Mouse (Mus musculus) embryonic facial prominence, embryonic 11.5 days (tissue): ENCODE results near the gene Gm29609. TPM values are rescaled to one million over a fixed set of nuclear protein-coding genes. Genes with fewer than 3 reads are reported as not detected.

Experiments used
- ATAC-seq: fragments of 200-750 bp; cut with Nextera tagmentation; replicated peaks from 2 replicates; pipeline ENCODE4 v1.8.0; 2017; ENCODE audit warnings: low read depth; ENCODE audit not compliant: insufficient number of reproducible peaks, low FRiP score, low TSS enrichment
- DNase-seq: peaks from one replicate; pipeline ENCODE4 v3.0.0-alpha.2; 2015; ENCODE audit warnings: low spot score
- H3K27ac ChIP-seq: fragments of 300-500 bp; sonication (generic); replicated peaks from 2 replicates; pipeline ENCODE4 v1.5.1; 2014; ENCODE audit warnings: mild to moderate bottlenecking, low read depth, low read length, control low read depth
- H3K27me3 ChIP-seq: fragments of 300-500 bp; sonication (generic); 2 replicates; pipeline ENCODE4 v1.6.1; 2014; ENCODE audit warnings: mild to moderate bottlenecking, low read length, moderate library complexity, mixed read lengths; ENCODE audit not compliant: control insufficient read depth, insufficient read depth
- H3K36me3 ChIP-seq: fragments of 300-500 bp; sonication (generic); replicated peaks from 2 replicates; pipeline ENCODE4 v1.6.1; 2014; ENCODE audit warnings: low read depth, mild to moderate bottlenecking, low read length, moderate library complexity, mixed read lengths; ENCODE audit not compliant: control insufficient read depth, insufficient read depth
- H3K4me1 ChIP-seq: fragments of 300-500 bp; sonication (generic); 2 replicates; pipeline ENCODE4 v1.6.1; 2014; ENCODE audit warnings: low read length, mixed read lengths; ENCODE audit not compliant: control insufficient read depth, insufficient read depth
- H3K4me2 ChIP-seq: fragments of 300-500 bp; sonication (generic); 2 replicates; pipeline ENCODE4 v1.6.1; 2014; ENCODE audit warnings: low read depth, mild to moderate bottlenecking, control low read depth, low read length, moderate library complexity
- H3K4me3 ChIP-seq: fragments of 300-500 bp; sonication (generic); 2 replicates; pipeline ENCODE4 v1.5.1; 2014; ENCODE audit warnings: low read depth, low read length, control low read depth
- H3K9ac ChIP-seq: fragments of 300-500 bp; sonication (generic); replicated peaks from 2 replicates; pipeline ENCODE4 v1.6.1; 2014; ENCODE audit warnings: mild to moderate bottlenecking, control low read depth, low read length
- H3K9me3 ChIP-seq: fragments of 300-500 bp; sonication (generic); replicated peaks from 2 replicates; pipeline ENCODE4 v1.6.1; 2016; ENCODE audit warnings: mild to moderate bottlenecking, low read length, inconsistent platforms, mixed read lengths; ENCODE audit not compliant: control insufficient read depth
- WGBS: fragments of 180-500 bp; shearing (Covaris S2); extraction: QIAGEN DNeasy Blood & Tissue Kit; methylation state at CpG from one replicate; pipeline ENCODE4 v1.1.7; 2014; 5-methylcytosine and 5-hydroxymethylcytosine counted together
- polyA plus RNA-seq: library from polyadenylated mRNA; unstranded; fragments of >200 nt; fragmentation: Nextera tagmentation; extraction: Ambion mirVana; gene quantifications from 2 replicates; pipeline ENCODE4 v1.2.1, GENCODE M21; 2014

Gm29609 gene
- polyA plus RNA-seq, 1 experiment from 2014 or later: 1.3 TPM

DNA sequence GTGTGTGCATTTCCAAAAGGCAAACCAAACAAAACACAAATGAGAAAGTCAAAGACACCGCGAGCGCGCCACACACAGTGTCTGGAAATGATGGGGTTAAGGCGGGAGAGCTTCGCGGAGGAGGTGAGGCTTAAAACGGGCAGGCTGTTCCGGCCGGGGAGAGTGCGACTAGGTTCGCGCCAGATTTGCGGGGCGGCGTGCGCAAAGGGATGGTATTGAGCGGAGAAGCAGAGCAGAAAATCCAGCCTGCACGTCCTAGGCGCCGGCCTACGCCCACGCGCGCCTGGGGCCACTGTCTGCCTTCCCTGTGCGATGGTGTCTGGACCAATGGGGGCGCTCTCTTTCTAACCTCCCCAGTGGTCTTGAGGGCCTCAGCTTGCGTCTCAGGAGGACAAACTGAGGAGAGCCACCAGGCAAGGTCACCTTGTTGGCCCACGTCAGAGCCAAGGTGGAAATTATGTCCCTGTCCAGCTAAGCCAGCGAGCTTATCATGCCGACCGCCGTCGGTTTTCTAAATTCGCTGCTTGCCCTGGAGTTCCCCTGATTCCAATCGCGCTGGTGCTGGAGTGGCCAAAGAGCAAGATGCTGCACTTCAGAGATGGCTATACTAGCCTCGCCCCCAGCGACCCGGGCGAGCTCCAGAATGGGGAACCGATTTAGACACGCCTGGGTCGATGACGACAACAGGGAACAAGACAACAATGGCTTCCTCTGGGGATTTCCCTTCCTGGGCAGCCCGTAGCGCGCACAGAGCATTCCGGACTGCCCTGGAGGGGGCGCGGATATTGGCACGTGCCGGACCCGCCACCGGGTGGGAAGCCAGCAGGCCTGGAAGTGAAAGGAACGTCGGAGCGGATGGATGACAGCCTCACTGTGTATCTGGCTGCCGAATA lies 84.7 kb downstream of the Gm29609 start:
- peaks cover 72% of the 10 kb centered on the region for H3K27me3 ChIP-seq
- under 1% methylated on average over 59 of the region's 59 CpGs for WGBS
- peak overlapping the region; percentile 29 for H3K4me2 ChIP-seq
- H3K36me3 ChIP-seq: no peaks in the 10 kb centered on the region
- H3K9me3 ChIP-seq: no peaks in the 10 kb centered on the region
- H3K27ac ChIP-seq: no peak overlapping the region
- peak overlapping the region; percentile 12 for H3K4me3 ChIP-seq
- no peak for ATAC-seq
- H3K4me1 ChIP-seq: peaks cover 4% of the 10 kb centered on the region
- no peak for DNase-seq
- H3K9ac ChIP-seq: no peak overlapping the region

Other genes starting within 250 kb of the Gm29609 start
- gene Cgref1, start 234.3 kb downstream of the Gm29609 start, polyA plus RNA-seq: 3.7 and 4.4 TPM in 2 replicates
- gene Preb, start 219.6 kb downstream of the Gm29609 start, polyA plus RNA-seq: 88.2 and 95.1 TPM in 2 replicates
- gene Tcf23, start 211.2 kb downstream of the Gm29609 start, polyA plus RNA-seq: not detected in 2 replicates
- 88.2 and 105 TPM in 2 replicates for gene Atraid, start 131.6 kb downstream of the Gm29609 start, polyA plus RNA-seq
- 6.6 and 6.7 TPM in 2 replicates for gene Slc5a6, start 131.0 kb downstream of the Gm29609 start, polyA plus RNA-seq
- 21.3 and 23.5 TPM in 2 replicates for gene Cad, start 125.1 kb downstream of the Gm29609 start, polyA plus RNA-seq
- not detected in 2 replicates for gene Dnajc5g, start 73.6 kb downstream of the Gm29609 start, polyA plus RNA-seq
- 0.46 and 0.59 TPM in 2 replicates for gene Slc30a3, start 71.7 kb downstream of the Gm29609 start, polyA plus RNA-seq
- gene Trim54, start 63.2 kb downstream of the Gm29609 start, polyA plus RNA-seq: not detected in 2 replicates
- not detected in 2 replicates for gene Ucn, start 41.1 kb downstream of the Gm29609 start, polyA plus RNA-seq
- 50.5 and 50.8 TPM in 2 replicates for gene Mpv17, start 25.7 kb downstream of the Gm29609 start, polyA plus RNA-seq
- 66.6 and 66.8 TPM in 2 replicates for gene Gtf3c2, start 233 bp upstream of the Gm29609 start, polyA plus RNA-seq
- gene Snx17, start 13.3 kb upstream of the Gm29609 start, polyA plus RNA-seq: 150 and 158 TPM in 2 replicates
- 68.2 and 81.7 TPM in 2 replicates for gene Eif2b4, start 13.5 kb upstream of the Gm29609 start, polyA plus RNA-seq
- gene Zfp513, start 22.4 kb upstream of the Gm29609 start, polyA plus RNA-seq: 4.0 and 5.0 TPM in 2 replicates
- 142 and 147 TPM in 2 replicates for gene Ppm1g, start 40.8 kb upstream of the Gm29609 start, polyA plus RNA-seq
- gene Nrbp1, start 61.0 kb upstream of the Gm29609 start, polyA plus RNA-seq: 138 and 140 TPM in 2 replicates
- gene Gm9970, start 61.3 kb upstream of the Gm29609 start, polyA plus RNA-seq: 0.57 and 0.58 TPM in 2 replicates
- 12.4 and 14.6 TPM in 2 replicates for gene Krtcap3, start 71.8 kb upstream of the Gm29609 start, polyA plus RNA-seq
- 31.2 and 38.6 TPM in 2 replicates for gene Ift172, start 111.2 kb upstream of the Gm29609 start, polyA plus RNA-seq
- gene Fndc4, start 116.2 kb upstream of the Gm29609 start, polyA plus RNA-seq: 58.2 and 67.5 TPM in 2 replicates
- gene Gckr, start 117.5 kb upstream of the Gm29609 start, polyA plus RNA-seq: 0.48 and 0.49 TPM in 2 replicates